Mouse (Mus musculus): ENCODE results near the gene BC051665.

BC051665 gene

GRCm38 (mm10) chr13:60786264-60786663, at the start of gene BC051665:
Gene BC051665 (minus strand): TSS chr13:60786364.
- DNase-seq (ENCODE audit: low spot score) = no peak

GRCm38 (mm10) chr13:60826052-60826451, 39.9 kb upstream of the BC051665 start:
- DNase-seq (ENCODE audit: low spot score) = peak; percentile 31

DNA sequence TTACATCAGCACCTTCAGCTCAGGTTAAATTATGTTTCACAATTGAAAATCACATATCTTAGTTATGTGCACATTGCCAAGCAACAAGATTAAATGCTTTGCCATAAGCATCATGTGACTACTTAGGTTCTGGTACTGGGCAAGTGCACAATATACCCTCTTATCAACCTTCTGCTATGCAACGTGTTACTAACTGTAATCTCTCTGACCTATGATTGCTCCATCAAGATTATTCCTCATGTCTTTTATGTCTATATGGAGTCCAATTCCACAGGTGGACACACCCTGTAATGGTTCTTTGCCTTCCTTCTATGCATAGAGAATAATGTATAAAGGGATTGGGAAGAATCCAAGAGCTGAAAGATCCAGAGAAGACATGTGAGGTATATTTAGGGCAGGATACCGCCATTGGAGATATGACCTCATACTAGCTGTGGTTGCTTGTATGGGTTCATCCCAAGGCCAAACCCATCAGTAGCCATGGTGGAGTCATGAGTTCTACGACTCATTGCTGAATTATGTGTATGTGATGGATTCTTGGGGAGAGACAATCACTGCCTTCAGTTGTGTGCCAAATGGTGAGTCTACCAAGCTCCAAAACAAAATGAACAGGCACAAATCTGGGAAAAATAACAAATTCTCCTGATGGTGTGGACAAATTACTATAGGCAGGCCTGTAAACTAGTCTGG, 34.5 kb upstream of the BC051665 start:
- DNase-seq (ENCODE audit: low spot score) = no peak

- DNase-seq (ENCODE audit: low spot score) = no peak
Measured at GRCm38 (mm10) chr13:60819469-60819868, 33.3 kb upstream of the BC051665 start.

- no peak for DNase-seq (ENCODE audit: low spot score)
Measured at GRCm38 (mm10) chr13:60813722-60814121, 27.6 kb upstream of the BC051665 start.

DNA sequence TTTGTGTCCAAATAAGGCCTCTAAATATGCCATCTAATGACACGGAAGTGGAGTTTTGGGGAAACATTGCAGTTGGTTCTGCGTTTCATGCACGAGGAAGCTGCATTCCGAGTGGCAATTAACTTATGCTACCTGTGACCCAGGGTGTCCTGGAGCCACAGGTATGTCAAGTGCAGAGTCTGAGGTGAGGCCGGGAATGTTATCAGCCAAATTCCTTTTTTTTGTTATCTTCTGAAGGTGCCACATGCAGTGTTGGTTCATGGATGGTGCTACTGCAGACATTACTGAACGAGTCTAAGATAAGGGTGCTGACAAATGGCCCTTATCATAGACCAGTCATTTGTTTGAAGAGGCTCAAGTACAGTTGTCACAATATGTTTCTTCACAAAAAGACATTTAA, 26.6 kb upstream of the BC051665 start:
- no peak for DNase-seq (ENCODE audit: low spot score)

- DNase-seq (ENCODE audit: low spot score) = no peak
Measured at GRCm38 (mm10) chr13:60809690-60810089, 23.5 kb upstream of the BC051665 start.

- no peak for DNase-seq (ENCODE audit: low spot score)
Measured at GRCm38 (mm10) chr13:60802749-60803148, 16.6 kb upstream of the BC051665 start, which contains the start of gene Ctsll3. Gene Ctsll3 (minus strand): TSS chr13:60802849.

DNA sequence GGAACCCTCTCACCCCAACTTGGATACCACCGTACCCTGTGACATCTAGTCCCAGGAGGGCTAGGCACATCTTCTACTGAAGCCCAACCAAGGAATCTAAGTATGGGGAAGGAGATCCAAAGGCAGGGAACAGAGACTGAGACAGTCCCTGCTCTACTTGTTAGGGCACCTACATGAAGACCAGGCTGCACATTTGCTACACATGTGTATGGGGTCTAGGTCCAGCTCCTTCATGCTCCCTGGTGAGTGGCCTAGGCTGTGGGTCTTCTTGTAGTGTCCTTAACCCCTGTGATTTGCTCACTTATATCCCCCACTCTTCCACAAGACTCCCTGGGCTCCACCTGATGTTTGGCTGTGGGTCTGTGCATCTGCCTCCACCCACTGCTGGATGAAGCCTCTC, 3.3 kb upstream of the BC051665 start:
- DNase-seq (ENCODE audit: low spot score) = no peak

DNA sequence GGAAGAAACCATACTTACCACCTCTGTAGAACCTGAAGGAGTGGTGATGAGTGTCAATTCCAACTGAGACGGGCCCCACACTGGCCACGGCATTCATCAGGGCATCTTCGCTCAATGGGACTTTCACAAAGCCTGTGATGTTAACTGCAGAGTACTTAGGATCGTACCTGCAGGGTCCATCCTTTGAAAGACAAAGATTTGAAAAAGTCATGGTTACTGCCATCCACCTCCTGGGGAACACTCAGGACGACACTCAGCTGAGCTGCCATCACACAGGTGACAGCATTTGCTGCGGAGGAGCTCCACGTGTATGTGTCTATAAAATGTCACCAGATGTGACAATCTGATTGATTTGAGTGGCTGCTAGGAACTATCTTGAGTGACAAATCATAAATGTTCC, 2.9 kb downstream of the BC051665 start:
- no peak for DNase-seq (ENCODE audit: low spot score)

- DNase-seq (ENCODE audit: low spot score) = no peak
Measured at GRCm38 (mm10) chr13:60780534-60780933, 5.6 kb downstream of the BC051665 start.

GRCm38 (mm10) chr13:60761161-60761560, 25.0 kb downstream of the BC051665 start:
- DNase-seq (ENCODE audit: low spot score) = no peak

DNA sequence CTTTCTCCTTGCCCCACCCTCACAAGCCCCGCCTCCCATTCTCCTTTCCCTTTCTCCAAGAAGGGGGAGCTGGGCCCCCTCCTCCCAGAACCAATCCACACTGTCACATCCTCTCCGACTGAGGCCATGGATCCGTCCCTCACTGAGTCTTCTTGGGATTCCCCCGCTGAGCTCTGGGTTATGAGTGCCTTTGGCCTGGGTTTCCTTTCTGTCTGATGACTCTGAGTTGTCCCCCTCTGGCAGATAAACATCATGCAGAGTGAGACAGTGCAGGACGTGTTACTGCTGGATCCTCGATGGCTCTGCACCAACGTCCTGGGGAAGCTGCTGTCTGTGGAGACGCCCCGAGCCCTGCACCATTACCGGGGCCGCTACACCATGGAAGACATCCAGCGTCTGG, 25.8 kb downstream of the BC051665 start:
- DNase-seq (ENCODE audit: low spot score) = no peak

GRCm38 (mm10) chr13:60759136-60759535, 27.0 kb downstream of the BC051665 start:
- peak; percentile 49 for DNase-seq (ENCODE audit: low spot score)

- no peak for DNase-seq (ENCODE audit: low spot score)
Measured at GRCm38 (mm10) chr13:60757292-60757691, 28.9 kb downstream of the BC051665 start.

- DNase-seq (ENCODE audit: low spot score) = no peak
Measured at GRCm38 (mm10) chr13:60755251-60755650, 30.9 kb downstream of the BC051665 start.

DNA sequence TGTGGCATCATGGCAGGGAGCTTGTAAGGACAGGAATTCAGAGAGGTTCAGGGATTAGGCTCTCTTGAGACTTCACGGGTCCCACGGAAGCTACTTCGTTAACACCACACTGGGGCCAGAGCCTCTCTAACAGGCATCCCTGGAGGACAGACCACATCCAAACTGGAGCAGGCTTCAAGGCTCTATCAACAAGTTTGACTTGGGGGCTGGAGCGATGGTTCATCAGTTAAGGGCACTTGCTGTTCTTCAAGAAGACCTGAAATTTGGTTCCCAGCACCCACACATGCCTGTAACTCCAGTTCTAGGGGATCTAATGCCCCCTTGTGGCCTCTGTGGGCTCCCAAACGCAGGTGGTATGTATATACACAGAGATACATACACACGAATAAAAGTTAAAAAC, 32.9 kb downstream of the BC051665 start:
- DNase-seq (ENCODE audit: low spot score) = no peak

- no peak for DNase-seq (ENCODE audit: low spot score)
Measured at GRCm38 (mm10) chr13:60750930-60751329, 35.2 kb downstream of the BC051665 start.

- DNase-seq (ENCODE audit: low spot score) = no peak
Measured at GRCm38 (mm10) chr13:60748556-60748955, 37.6 kb downstream of the BC051665 start.

DNA sequence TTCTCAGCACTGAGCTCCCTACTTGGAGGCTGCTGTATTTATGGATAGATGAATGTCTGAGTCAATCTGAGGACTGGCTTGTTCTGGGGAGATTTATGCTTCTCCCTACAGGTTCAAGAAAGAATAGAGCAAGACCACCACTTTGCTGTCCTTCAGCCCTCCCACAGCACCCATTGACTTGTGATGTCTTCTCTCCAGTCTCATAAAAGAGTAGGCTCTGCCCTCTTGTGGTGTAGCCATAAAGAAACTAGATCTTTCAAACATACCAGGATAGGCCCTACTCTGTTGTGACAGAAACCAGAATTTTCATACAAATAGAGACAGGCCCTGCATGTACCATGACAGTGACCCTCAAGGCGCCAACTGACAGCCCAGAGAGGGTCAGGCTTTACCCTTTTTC, 39.0 kb downstream of the BC051665 start:
- no peak for DNase-seq (ENCODE audit: low spot score)

DNA sequence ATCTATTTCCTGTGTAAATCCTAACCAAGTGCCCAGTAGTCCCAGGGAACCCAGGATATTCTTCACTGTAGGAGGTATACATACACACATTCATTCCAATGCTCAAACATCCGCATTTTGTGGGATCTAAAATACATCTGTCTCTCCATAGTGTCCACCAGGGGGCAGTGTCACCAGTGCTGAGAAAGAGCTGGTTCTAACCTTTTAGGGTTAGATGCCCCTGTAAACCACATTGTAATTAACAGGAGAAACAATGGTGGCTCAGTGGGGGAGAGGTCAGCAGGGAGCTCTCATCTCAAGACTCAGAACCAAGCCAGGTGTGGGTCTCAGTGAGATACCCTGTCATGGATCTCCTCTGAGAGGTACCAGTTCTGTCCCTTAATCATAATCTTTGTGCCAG, 39.9 kb downstream of the BC051665 start:
- peak; percentile 46 for DNase-seq (ENCODE audit: low spot score)

GRCm38 (mm10) chr13:60745358-60745757, 40.8 kb downstream of the BC051665 start:
- DNase-seq (ENCODE audit: low spot score) = no peak

DNA sequence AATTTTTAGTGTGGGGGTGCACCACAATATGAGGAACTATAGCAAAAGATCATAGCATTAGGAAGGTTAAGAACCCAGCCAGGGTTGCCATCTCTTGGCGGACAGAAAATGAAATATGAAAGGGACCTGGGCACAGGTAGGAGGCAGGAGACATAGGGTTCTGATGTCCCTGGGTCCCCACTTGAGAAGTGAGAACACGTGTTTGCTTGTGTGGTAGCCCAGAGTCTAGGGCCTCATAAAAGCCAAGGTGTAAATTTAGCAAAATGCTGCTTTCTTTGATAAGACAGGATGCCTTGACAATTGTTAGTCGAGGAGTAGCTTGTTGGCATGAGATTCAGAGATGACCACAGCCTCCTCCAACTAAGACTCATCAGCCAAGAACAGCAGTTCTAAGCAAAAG, 41.4 kb downstream of the BC051665 start:
- DNase-seq (ENCODE audit: low spot score) = no peak

DNA sequence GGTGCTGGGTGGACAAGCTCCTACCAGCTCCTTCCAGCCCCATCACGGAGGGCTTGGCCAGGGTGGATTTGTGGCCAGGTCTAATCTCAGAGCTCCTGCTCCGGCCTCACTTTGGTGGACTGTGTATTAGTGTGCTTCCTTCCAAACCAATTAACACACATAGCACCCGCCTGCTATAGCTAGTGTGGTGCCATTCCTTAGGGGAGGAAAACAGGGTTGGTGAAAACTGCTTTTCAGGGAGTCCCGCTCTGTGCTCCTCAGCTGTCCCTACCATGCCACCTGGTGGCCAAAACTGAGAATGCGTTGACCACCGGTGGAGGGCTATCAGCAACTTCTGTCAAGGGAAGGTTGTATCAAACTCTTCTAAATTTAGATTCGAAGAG, 42.1 kb downstream of the BC051665 start:
- peak; percentile 77 for DNase-seq (ENCODE audit: low spot score)

Measured in adipocyte (in vitro differentiated cells).